Mouse (Mus musculus): ENCODE data around the gene Homer3. TPM values are rescaled to one million over a fixed set of nuclear protein-coding genes. Genes with fewer than 3 reads are reported as not detected.
A peak's percentile ranks its signal among the peaks of the same experiment; 100 is the strongest.

Homer3 gene
- total RNA-seq (2021), result 1 to 10 TPM; 6.5 to 9.2 TPM

DNA sequence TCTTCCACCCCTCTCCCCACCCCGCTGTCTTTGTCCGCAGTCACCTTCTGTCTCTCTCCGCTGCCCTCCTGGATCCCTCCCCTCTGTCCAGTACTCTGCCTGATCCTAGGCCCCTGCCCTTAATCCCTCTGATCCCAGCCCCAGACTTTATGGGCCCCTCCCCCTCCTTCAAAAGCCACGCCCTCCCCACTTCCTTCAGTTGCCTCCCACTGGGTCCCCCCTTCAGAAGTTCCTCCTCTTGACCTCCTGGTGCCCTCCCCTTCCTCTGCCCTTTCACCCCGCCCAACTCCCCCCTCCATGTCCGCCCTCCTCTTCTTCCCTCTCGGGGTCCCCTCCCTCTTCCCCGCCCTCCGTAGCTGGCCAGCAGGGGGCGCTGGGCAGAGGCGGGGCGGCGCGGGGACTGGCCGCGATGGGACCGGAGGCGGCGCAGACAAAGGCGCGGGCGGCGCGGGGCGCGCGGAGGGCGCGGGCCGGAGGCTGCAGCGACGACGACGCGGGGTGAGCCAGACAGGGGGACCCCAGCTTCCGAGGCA is at the start of gene Homer3:
Homer3 (plus strand) TSS at position 225 of the 533 bp plus-strand sequence.
- intact Hi-C loops (cut with DNase I), result loop anchor here (1.0 kb wide), 1 partner anchor 48 kb away; the partner anchor contains the start of genes Armc6 and Sugp2
- peak; percentile 67 to 71 for DNase-seq (ENCODE audit: low spot score in 2 of 2)

DNA sequence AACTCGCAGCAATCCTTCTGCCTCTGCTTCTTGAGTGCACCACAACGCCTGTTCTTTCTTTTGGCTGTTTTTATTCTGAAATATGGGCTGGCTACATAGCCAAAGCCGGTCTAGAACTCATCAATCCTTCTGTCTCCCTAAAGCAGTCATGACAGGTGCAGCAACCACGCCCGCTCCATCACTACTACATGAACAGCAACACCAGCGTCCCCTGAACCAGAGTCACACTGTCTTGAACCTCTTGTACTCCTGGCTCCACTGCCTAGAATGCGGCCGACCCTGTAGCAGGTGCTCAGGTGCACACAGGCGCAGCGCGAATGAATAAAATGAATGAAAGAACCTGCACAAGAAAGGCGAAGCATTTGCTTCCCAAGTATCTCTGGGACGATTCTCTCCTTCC is 49.0 kb upstream of the Homer3 start:
- intact Hi-C loops (cut with DNase I), result loop anchor here (1.0 kb wide), 1 partner anchor 49 kb away; the partner anchor contains the start of gene Homer3
- no peak for DNase-seq (ENCODE audit: low spot score in 2 of 2)

DNA sequence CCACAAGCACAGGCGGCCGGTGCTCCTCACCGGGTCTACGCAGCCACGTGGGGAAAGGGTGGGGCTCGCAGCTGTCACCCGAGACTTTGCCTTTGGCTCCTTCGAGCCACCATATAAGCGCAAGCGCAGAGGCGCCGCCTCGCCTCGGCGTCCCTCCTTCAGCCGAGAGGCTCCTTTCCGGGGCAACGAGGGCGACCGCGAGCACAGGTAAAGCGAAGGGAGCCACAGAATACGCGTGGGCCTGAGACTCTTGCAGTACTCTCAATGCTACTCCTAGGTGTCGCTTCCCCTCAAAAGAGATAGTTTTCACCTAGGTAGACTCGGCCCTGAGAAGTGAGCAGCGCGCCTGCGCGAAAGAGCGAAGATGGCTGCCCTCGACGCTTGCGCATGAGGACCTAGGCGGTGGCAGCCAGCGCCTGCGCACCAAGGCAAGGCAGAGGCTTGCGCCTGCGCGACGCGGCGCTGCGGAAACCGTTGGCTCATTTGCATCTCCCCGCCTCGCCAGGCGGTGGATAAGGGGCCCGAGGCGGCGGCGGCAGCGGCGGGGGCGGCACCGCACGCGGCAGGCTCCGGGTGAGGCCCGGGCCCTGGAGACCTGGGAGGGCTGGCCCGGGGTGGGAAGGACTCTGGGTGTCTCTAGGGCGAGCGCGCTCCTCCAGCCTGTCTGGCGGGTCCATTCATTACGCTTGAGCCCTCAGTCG is 48.4 kb upstream of the Homer3 start, which contains the start of the genes Sugp2 and Armc6:
Sugp2 (plus strand) TSS at position 147 of the 701 bp plus-strand sequence.
Armc6 (minus strand) TSS at position 387 of the 701 bp plus-strand sequence.
- intact Hi-C loops (cut with DNase I), result loop anchor here (1.0 kb wide), 1 partner anchor 48 kb away; the partner anchor contains the start of gene Homer3
- DNase-seq (ENCODE audit: low spot score in 2 of 2), result peak; percentile 96 to 97

DNA sequence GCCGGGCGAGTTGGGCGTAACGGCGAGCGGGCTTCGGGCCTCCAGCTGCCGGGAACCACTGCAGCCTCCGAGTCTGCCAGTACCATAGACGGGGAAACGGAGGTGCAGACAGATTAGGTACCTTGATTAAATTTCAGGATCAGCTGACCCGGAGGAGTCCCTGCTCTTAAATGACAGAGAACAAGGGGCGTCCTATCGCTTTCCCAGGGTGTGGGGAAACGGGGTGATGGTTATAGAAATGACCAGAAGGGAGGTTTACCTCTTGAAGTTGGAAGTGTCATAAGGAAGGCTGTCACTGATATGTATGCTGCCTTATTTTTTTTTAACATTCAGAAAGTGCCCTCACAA is 47.9 kb upstream of the Homer3 start:
- intact Hi-C loops (cut with DNase I), result loop anchor here (1.0 kb wide), 1 partner anchor 48 kb away; the partner anchor contains the start of gene Homer3

DNA sequence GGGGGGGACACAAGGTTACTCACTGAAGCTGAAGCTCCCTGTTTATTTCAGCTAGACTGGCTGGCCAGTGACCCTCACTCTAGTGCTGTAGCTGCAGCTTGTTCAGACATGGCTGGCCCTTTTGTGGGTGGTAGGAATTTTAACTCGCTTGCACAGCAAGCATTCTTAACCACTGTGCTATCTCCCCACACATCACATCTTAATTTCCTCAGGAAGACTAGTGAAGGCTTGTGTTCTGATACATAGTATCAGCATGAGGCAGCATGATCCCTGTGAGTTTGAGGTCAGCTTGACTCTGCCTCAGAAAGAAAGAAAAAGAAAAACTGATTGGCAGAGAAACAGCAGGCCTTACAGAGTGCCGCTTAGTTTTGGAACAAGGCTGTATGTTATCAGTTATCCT is 44.8 kb upstream of the Homer3 start:
- no peak for DNase-seq (ENCODE audit: low spot score in 2 of 2)
- intact Hi-C loops (cut with DNase I), result no loop called here

More for the DNA sequence above, 47.9 kb upstream of the Homer3 start:
- no peak for DNase-seq (ENCODE audit: low spot score in 2 of 2)

DNA sequence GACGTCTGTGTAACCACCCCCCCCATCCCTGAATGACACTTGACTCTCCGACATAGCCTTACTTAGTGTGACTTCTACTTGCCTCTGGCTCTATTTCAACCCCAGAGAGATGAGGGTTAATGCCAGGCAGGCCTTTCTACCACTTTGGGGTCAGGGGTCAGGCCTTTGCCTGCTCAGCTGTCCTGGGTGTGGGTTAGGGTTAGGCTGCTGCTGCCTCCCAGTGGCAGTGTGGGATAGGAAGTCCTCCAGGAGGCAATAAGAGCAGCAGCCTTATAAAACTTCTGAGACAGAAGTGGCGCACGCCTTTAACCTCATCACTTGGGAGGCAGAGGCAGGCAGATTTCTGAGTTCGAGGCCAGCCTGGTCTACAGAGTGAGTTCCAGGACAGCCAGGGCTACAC is 42.0 kb upstream of the Homer3 start:
- intact Hi-C loops (cut with DNase I), result no loop called here
- DNase-seq (ENCODE audit: low spot score in 2 of 2), result no peak

DNA sequence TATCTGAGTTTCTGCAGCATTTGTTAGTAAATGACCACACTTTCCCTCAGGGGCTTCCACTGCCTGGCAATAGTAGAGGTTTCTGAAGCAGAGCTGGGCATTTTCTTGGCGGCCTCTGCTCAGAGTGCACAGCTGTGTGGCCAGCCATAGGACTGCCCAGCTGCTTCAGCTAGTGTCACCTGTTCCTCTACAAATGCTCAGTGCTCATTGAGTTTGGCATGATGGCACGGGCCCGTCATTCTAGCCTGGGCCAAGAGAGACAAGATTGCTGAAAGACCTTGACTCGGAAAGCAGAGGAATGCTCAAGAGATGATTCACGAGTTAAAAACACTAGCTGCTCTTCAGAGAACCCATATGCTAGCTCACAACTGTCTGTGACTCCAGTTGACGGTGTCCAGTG is 36.0 kb upstream of the Homer3 start:
- intact Hi-C loops (cut with DNase I), result no loop called here
- no peak for DNase-seq (ENCODE audit: low spot score in 2 of 2)

DNA sequence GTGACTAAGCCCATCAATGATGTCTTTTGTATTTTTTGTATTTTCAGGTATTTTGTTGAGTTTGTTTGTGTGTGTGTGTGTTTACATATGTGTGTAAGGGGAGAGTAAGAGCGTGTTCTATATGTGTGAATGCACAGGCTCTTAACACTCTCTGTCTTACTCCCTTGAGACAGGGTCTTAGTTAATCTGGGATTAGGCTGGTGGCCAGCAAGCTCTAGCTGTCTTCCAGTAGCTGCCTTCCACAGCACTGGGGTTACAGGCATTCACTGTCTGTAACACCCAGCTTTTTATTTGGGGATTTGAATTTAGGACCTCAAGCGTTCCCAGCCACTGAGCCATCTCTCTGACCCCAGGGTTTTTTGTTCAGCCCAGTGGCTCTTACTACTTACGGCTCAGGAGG is 34.8 kb upstream of the Homer3 start:
- no peak for DNase-seq (ENCODE audit: low spot score in 2 of 2)
- intact Hi-C loops (cut with DNase I), result no loop called here

DNA sequence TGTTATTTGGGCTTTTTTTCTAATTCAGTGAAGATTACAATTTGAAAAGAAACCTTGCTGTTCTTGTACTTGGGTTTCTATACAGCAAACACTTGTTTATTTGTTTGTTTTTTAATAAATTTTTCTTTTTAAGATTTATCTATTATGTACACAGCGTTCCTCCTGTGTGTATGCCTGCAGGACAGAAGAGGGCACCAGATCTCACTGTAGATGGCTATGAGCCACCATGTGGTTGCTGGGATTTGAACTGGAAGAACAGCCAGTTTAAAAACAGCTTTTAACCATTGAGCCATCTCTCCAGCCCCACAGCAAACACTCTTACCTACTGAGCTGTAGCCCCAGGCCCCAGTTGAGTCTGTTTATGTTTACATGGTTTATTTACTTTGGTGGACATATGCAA is 28.0 kb upstream of the Homer3 start:
- intact Hi-C loops (cut with DNase I), result no loop called here
- DNase-seq (ENCODE audit: low spot score in 2 of 2), result no peak

DNA sequence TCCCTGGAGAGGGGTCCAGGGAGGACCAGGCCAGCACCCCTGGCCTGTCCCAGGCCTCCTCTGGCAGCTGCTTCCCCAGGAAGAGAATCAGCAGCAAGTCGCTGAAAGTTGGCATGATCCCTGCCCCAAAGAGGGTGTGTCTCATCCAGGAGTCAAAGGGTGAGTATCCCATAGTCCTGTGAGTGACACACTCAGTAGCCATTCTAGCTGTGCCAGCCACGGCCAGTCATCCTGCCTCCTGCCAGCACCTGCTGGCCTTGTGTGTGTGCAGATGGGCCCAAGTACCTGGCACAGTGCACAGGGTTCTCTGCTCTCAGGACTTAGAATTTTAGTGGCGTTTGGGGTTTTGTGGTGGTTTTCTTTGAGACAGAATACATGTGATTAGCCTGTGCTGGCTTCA is 25.2 kb upstream of the Homer3 start:
- DNase-seq (ENCODE audit: low spot score in 2 of 2), result no peak
- intact Hi-C loops (cut with DNase I), result no loop called here

DNA sequence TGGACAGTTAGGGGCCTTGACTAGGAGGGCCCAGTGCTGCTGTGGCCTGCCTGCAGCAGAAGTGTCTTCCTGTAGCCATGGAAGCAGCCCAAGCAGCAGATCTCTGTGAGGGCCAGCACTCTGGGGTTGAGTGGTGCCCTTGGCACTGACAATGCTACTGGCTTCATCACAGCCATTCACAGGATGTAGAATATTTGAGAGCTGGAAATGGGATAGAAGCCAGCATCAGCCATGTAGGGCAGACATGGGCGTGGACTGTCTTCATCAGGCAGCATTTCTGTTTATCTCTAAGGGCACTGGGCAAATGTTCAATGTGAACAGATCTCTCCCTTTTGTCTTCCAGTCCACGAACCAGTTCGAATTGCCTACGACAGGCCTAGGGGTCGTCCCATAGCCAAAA is 24.0 kb upstream of the Homer3 start:
- DNase-seq (ENCODE audit: low spot score in 2 of 2), result no peak
- intact Hi-C loops (cut with DNase I), result no loop called here

DNA sequence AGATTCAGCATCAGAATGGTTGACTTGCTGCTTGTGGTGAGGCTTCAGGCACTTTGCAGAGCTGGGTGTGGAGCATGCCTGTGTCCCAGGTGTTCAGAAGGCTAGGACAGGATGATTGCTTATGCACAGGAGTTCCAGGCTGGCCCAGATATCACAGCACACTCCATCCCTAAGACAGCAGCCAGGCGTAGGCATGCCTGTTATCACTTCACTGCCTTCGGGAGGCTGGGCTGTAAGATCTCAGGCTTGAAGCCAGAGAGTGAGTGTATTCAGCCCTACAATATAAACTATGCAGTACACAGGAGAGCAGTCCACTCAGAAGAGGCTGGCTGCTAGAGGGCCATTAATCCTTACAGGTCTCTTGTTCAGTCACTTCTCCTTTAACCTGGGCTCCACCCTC is 23.6 kb upstream of the Homer3 start:
- peak in 1 of 2 experiments; percentile 24 for DNase-seq (ENCODE audit: low spot score in 2 of 2)
- intact Hi-C loops (cut with DNase I), result no loop called here

DNA sequence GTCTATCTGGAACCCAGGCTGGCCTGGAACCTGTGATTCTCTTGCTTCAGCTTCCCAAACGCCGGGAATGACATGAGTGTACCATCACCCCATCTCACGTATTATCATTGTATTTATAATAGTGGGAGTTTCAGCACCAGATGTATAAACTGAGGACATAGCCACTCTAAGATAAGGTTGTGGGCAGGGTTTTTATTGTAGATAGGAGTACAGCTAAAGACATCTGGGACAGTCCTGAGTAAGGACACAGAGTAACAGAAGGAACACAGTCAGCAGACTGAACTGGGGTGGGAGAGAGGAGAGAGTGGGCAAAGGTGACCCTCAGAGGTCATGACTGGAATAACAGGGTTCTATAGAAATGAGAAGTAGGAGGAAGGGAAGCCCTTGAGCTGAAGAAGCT is 15.0 kb upstream of the Homer3 start:
- intact Hi-C loops (cut with DNase I), result no loop called here
- DNase-seq (ENCODE audit: low spot score in 2 of 2), result no peak

DNA sequence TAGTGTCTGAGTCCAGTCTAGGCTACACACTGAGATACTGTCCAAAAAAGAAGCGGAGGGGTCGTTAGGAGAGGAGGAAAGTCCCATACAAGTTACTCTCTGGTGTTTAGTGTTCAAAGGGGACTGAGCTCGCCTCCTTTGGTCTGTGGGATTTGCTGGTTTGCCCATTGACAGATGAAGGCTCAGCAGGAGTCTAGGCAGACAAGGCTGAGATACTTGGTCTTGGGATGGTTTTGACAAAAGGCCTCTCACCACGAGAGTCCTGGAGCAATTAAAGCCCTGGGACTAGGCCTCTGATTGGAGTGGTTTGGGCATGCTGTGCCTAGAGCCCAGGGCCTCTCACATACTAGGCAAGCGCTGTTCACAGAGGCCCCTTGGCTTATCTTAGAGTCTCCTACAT is 14.3 kb upstream of the Homer3 start:
- DNase-seq (ENCODE audit: low spot score in 2 of 2), result no peak
- intact Hi-C loops (cut with DNase I), result no loop called here

DNA sequence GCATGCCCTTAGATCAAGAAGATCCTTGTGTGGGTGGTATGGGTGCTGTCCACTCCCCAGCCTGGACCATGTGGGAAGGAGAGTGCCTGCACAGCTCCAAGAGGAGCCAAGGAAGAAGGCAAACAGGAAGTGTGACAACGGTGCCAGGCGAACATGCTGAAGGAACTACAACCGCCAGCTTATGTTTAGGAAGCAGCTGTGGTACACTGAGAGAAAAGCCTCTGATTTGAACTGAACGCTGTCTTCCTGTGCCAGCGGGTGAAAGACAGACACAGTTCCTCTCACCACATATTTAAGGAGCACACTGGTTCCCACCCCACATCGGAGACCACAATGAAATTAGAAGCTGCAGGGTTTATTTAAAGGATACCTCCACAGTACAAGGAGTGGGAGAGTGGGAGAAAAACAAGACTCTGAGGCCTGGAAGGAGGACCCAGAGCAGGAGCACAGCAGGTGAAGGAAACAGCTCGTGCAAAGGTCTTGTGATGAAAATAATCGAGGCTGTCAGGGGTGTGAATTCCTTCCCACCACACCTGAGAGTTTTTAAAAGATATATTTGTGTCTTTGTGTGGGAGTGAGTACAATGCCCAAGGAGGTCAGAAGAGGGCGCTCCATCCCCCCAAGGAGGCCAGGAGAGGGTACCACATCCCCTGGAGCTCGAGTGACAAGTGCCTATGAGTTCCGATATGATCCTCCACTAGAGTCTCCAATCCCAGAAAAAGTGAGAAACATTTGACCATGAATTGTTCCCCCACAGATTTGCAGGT is 13.6 kb upstream of the Homer3 start:
- intact Hi-C loops (cut with DNase I), result no loop called here
- peak; percentile 48 to 72 for DNase-seq (ENCODE audit: low spot score in 2 of 2)

DNA sequence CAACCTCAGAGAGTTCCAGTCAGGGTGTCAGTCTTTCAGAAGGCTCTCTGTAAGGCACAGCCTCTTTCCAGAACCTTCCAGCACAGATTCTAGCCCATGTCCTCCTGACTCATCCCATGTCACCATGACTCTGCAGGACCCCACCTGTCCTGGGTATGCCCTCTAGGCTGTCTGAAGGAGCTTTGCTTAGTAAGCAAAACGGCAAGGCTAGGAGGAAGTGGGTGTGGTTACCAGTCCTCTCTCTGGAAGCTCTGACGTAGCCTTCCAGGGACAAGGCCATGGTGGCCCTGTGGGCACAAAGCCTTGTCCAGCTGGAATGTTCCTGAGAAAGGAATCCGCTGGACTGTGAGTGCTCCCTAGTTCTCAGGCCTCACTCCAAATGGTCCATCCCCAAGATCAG is 9.7 kb upstream of the Homer3 start:
- intact Hi-C loops (cut with DNase I), result no loop called here
- no peak for DNase-seq (ENCODE audit: low spot score in 2 of 2)

DNA sequence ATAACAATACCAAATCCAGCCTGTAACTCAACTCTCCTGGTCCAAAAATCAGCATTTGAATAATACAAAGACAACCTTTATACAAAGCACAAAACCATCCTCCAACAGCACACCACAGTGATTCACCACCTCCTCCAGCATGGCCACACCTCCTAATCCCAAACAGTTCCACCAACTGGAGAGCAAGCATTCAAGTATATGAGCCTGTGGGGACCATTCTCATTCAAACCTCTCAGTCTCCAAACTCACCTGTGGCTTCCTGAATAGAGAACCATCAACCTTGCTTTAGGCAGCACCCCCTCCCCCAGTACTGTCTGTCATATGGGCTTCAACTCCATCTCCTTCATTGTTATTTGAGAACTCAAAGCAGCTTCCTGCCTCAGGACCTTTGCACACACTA is 8.3 kb upstream of the Homer3 start:
- no peak for DNase-seq (ENCODE audit: low spot score in 2 of 2)
- intact Hi-C loops (cut with DNase I), result no loop called here

DNA sequence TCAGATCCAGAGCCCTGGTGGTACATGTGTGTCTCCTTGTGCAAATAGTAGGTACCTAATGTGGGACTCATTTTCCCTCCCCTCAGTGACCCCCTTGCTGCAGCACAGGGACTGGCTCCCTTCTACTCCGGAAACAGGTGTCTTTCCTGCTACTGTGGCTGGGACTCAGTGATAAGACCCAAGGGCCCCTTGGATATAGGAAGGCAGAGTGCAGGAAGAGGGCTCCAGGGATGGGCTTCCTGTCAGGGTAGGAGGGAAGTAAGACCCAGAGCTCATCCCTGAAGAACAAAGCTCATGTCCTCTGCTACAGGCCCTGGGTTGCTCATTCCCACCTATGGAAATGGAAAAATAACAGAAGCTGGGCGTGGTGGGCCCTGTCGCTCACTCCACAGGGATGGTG is 6.2 kb upstream of the Homer3 start:
- no peak for DNase-seq (ENCODE audit: low spot score in 2 of 2)
- intact Hi-C loops (cut with DNase I), result no loop called here

DNA sequence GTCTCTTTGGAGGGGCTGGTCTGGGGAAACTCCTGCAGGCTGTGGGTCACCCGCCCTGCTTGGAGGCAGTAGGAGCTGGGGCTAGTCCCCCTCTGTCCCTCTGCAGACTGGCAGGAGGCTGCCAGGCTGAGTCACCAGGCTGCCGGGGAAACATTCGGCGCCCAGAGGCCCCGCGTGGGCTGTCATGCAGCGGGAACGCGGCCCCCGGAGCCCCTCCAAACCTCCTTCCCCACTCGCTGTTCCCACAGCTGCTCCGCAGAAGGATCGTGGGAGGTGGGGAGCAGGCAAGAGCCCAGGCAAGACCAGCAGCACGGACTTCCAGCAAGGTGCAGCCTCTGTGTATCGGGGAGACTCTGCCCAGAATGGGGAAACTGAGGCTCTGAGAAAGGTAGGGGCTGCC is 4.5 kb upstream of the Homer3 start:
- DNase-seq (ENCODE audit: low spot score in 2 of 2), result peak in 1 of 2 experiments; percentile 58
- intact Hi-C loops (cut with DNase I), result no loop called here

DNA sequence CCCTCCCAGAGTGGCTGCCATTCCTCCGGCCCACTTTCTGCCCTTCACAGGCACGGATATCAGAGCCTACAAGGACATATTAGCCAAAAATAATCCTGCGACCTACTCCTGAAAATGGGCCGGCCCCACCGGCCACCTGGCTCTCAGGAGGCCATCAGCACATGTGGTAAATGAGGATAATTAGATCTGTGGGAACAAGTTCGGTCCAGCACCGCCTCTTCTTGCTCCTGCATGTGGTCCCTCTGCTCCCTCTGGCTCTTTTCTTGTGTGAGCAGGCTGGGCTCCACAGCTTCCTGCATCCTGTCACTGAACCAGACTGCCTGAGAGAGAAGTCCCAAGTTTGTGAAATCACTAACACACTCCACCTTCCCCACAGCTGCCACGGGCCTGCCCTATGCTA is 3.4 kb upstream of the Homer3 start:
- no peak for DNase-seq (ENCODE audit: low spot score in 2 of 2)
- intact Hi-C loops (cut with DNase I), result no loop called here

DNA sequence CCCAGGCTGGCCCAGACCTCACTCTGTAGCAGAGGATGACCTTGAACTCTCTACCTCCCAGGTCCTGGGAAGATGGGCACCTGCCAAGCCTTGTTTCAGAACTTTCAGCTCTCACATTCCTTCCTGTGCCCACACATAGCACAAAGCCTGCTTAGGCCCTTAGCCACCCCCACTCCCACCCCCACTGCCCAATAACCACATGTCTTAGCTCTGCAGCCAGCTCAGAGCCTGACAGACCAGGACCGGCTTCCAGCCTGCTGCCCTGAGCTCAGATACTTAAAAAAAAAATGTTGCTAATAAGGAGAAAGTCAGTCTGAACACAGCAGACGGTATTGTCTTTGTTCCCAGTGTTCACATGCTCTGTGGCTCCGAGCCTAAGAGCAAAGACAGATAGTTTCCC is 1.6 kb upstream of the Homer3 start:
- DNase-seq (ENCODE audit: low spot score in 2 of 2), result no peak
- intact Hi-C loops (cut with DNase I), result no loop called here
